ENCODE assay signal across 7 mouse cellular contexts in the genomic region with DNA sequence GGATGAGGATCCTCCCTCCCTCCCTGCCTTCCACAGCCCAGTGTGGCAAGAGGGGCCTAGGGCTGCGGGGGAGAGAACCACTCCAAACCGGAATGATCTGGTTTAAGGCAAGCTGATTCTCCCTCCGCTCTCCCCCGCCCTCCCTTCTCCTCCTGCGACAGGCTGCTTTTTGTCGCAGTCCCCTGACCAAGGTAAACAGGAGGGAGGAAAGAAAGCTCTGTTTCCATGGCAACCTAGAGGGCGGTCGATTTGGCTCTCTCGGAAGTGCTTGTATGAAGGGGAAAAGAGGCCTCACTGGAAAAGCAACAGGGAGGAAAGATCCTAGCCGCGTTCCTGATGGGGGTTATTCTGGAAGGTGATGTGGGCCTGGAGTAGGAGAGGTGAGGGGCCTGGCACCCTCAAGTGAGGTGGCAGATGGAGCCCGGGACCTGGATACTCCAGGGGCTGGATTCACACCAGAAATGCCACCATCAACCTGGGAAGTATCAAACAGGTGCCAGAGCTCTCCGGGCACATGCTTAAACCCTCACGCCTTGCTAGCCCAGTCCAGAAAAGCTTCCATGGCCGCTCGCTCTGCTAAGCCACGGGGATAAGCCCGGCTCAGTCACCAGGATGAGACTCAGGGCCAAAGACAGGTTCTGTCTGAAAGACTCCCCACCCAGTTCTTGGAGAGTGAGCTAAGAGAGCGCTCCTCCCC. TPM values are rescaled to one million over a fixed set of nuclear protein-coding genes. Genes with fewer than 3 reads are reported as not detected.
DNase-seq lines count a peak whose midpoint lies in the region; ATAC-seq lines count a peak whose summit lies in the region.

No protein-coding gene starts in this region.

- H3K9ac ChIP-seq in heart, embryonic 16.5 days (ENCODE audit: low read length), result peak overlapping the region; percentile 76
- no peak overlapping the region for H3K9ac ChIP-seq in limb, embryonic 15.5 days
- H3K9ac ChIP-seq in neural tube, embryonic 11.5 days (ENCODE audit: low read length), result peak overlapping the region; percentile 78

- H3K4me1 ChIP-seq in embryonic facial prominence, embryonic 10.5 days, result peaks cover 57% of the 10 kb centered on the region
- H3K4me1 ChIP-seq in heart, embryonic 16.5 days (ENCODE audit: control insufficient read depth, insufficient read depth, low read length), result peaks cover 28% of the 10 kb centered on the region
- peaks cover 37% of the 10 kb centered on the region for H3K4me1 ChIP-seq in limb, embryonic 15.5 days
- H3K4me1 ChIP-seq in neural tube, embryonic 11.5 days (ENCODE audit: control insufficient read depth, insufficient read depth, low read length), result peaks cover 14% of the 10 kb centered on the region

- no peaks in the 10 kb centered on the region for H3K9me3 ChIP-seq in embryonic facial prominence, embryonic 10.5 days
- no peaks in the 10 kb centered on the region for H3K9me3 ChIP-seq in heart, embryonic 16.5 days (replicated peaks; ENCODE audit: control insufficient read depth, low read length)
- H3K9me3 ChIP-seq in limb, embryonic 15.5 days, result no peaks in the 10 kb centered on the region
- no peaks in the 10 kb centered on the region for H3K9me3 ChIP-seq in neural tube, embryonic 11.5 days (ENCODE audit: control insufficient read depth, low read length)

- ATAC-seq in heart, embryonic 16.5 days (replicated peaks; ENCODE audit: extremely low read depth, insufficient read depth, low FRiP score), result peak; percentile 72
- peak; percentile 82 for ATAC-seq in limb, embryonic 15.5 days (ENCODE audit: insufficient number of reproducible peaks, low FRiP score, low TSS enrichment, low read depth)
- peak; percentile 84 for ATAC-seq in neural tube, embryonic 11.5 days (ENCODE audit: insufficient read depth, low FRiP score, low TSS enrichment)

- peaks cover 12% of the 10 kb centered on the region for H3K27me3 ChIP-seq in embryonic facial prominence, embryonic 10.5 days (replicated peaks; ENCODE audit: low read depth, poor library complexity, severe bottlenecking)
- no peaks in the 10 kb centered on the region for H3K27me3 ChIP-seq in heart, embryonic 16.5 days (ENCODE audit: control insufficient read depth, insufficient read depth, low read length)
- no peaks in the 10 kb centered on the region for H3K27me3 ChIP-seq in limb, embryonic 15.5 days
- no peaks in the 10 kb centered on the region for H3K27me3 ChIP-seq in neural tube, embryonic 11.5 days (ENCODE audit: control insufficient read depth, insufficient read depth, low read length)

- 12% methylated on average over 19 of the region's 19 CpGs for WGBS in embryonic facial prominence, embryonic 10.5 days
- WGBS in heart, embryonic 16.5 days, result 35% methylated on average over 17 of the region's 19 CpGs
- WGBS in limb, embryonic 15.5 days, result 18% methylated on average over 19 of the region's 19 CpGs
- WGBS in neural tube, embryonic 11.5 days, result 20% methylated on average over 16 of the region's 19 CpGs

- H3K36me3 ChIP-seq in embryonic facial prominence, embryonic 10.5 days (replicated peaks), result peaks cover 10% of the 10 kb centered on the region
- H3K36me3 ChIP-seq in heart, embryonic 16.5 days (ENCODE audit: control insufficient read depth, insufficient read depth), result no peaks in the 10 kb centered on the region
- H3K36me3 ChIP-seq in limb, embryonic 15.5 days, result no peaks in the 10 kb centered on the region
- no peaks in the 10 kb centered on the region for H3K36me3 ChIP-seq in neural tube, embryonic 11.5 days (ENCODE audit: control insufficient read depth, insufficient read depth, low read length)

- DNase-seq in brain, embryonic 18.5 days (ENCODE audit: low read depth, low spot score), result peak; percentile 94
- DNase-seq in embryonic facial prominence, embryonic 10.5 days (ENCODE audit: low spot score), result peak; percentile 93
- DNase-seq in kidney, postnatal 10 days, result peak; percentile 77
- peak; percentile 90 for DNase-seq in neural tube, embryonic 11.5 days (ENCODE audit: low spot score)
- peak; percentile 28 for DNase-seq in thymus, postnatal 25 days

- peak overlapping the region; percentile 99 for H3K27ac ChIP-seq in embryonic facial prominence, embryonic 10.5 days (replicated peaks)
- peak overlapping the region; percentile 60 for H3K27ac ChIP-seq in heart, embryonic 16.5 days (ENCODE audit: low read length)
- H3K27ac ChIP-seq in limb, embryonic 15.5 days, result peak overlapping the region; percentile 95
- peak overlapping the region; percentile 64 for H3K27ac ChIP-seq in neural tube, embryonic 11.5 days (ENCODE audit: low read depth, low read length)

- H3K4me3 ChIP-seq in embryonic facial prominence, embryonic 10.5 days, result peak overlapping the region; percentile 59
- H3K4me3 ChIP-seq in heart, embryonic 16.5 days (ENCODE audit: low read length), result no peak overlapping the region
- peak overlapping the region; percentile 11 for H3K4me3 ChIP-seq in limb, embryonic 15.5 days
- H3K4me3 ChIP-seq in neural tube, embryonic 11.5 days (ENCODE audit: low read depth, low read length), result no peak overlapping the region

- peak overlapping the region; percentile 39 for H3K4me2 ChIP-seq in heart, embryonic 16.5 days (ENCODE audit: low read depth, low read length)
- H3K4me2 ChIP-seq in limb, embryonic 15.5 days, result 0 out of 2 replicates have a peak overlapping the region, but pooled peaks have one; percentile 2
- peak overlapping the region; percentile 16 for H3K4me2 ChIP-seq in neural tube, embryonic 11.5 days (ENCODE audit: low read depth)

RNA-seq across cellular contexts. Expression of a gene that starts 48.7 kb away (rescaled TPM):
- 41.3 and 45.7 TPM in 2 replicates for polyA plus RNA-seq in embryonic facial prominence, embryonic 10.5 days (2016; fragmentation: Nextera tagmentation; extraction: Ambion mirVana)
- polyA plus RNA-seq in heart, embryonic 16.5 days (2015; fragmentation: Nextera tagmentation; extraction: Ambion mirVana), result 21.7 and 27.6 TPM in 2 replicates
- 28.0 and 28.1 TPM in 2 replicates for polyA plus RNA-seq in limb, embryonic 15.5 days (2015; fragmentation: Nextera tagmentation; extraction: Ambion mirVana)
- polyA plus RNA-seq in neural tube, embryonic 11.5 days (2014; fragmentation: Nextera tagmentation; extraction: Ambion mirVana), result 38.6 and 41.5 TPM in 2 replicates

RNA-seq across cellular contexts. Expression of a gene that starts 48.8 kb away (rescaled TPM):
- 0.19 and 0.40 TPM in 2 replicates for polyA plus RNA-seq in embryonic facial prominence, embryonic 10.5 days (2016; fragmentation: Nextera tagmentation; extraction: Ambion mirVana)
- polyA plus RNA-seq in heart, embryonic 16.5 days (2015; fragmentation: Nextera tagmentation; extraction: Ambion mirVana), result 0.12 TPM in 1 of 2 replicates, not detected in the other
- polyA plus RNA-seq in limb, embryonic 15.5 days (2015; fragmentation: Nextera tagmentation; extraction: Ambion mirVana), result 0.14 TPM in 1 of 2 replicates, not detected in the other
- 0.40 and 1.1 TPM in 2 replicates for polyA plus RNA-seq in neural tube, embryonic 11.5 days (2014; fragmentation: Nextera tagmentation; extraction: Ambion mirVana)

RNA-seq across cellular contexts. Expression of a gene that starts 59.2 kb away (rescaled TPM):
- 36.2 and 37.3 TPM in 2 replicates for polyA plus RNA-seq in embryonic facial prominence, embryonic 10.5 days (2016; fragmentation: Nextera tagmentation; extraction: Ambion mirVana)
- 16.8 and 19.0 TPM in 2 replicates for polyA plus RNA-seq in heart, embryonic 16.5 days (2015; fragmentation: Nextera tagmentation; extraction: Ambion mirVana)
- 19.5 and 25.5 TPM in 2 replicates for polyA plus RNA-seq in limb, embryonic 15.5 days (2015; fragmentation: Nextera tagmentation; extraction: Ambion mirVana)
- 33.9 and 38.8 TPM in 2 replicates for polyA plus RNA-seq in neural tube, embryonic 11.5 days (2014; fragmentation: Nextera tagmentation; extraction: Ambion mirVana)

Comparison
In these comparisons a context has a peak if more than half of its experiments do, and no peak if none do; other contexts are left out.
1. DNase-seq: peak in every context shown above with its lines; median percentile 94 in brain, embryonic 18.5 days; 93 in embryonic facial prominence, embryonic 10.5 days; 90 in neural tube, embryonic 11.5 days; 77 in kidney, postnatal 10 days; 28 in thymus, postnatal 25 days.
2. H3K4me3 ChIP-seq: peak in embryonic facial prominence, embryonic 10.5 days (single experiment) and limb, embryonic 15.5 days (single experiment); none in heart, embryonic 16.5 days (single experiment) and neural tube, embryonic 11.5 days (single experiment).
3. Peak in every context shown above with its lines, with median percentiles within 50 percentile points of each other: H3K27ac ChIP-seq, ATAC-seq and H3K4me2 ChIP-seq.